Mouse (Mus musculus) B cell, adult 2 months (primary cell): ENCODE results near the gene Mob4.
"Not testable (repeated sequence)": the region's sequence is repeated elsewhere in the genome, so short reads cannot be mapped to it uniquely, and the experiment has no call there.

ENCODE experiments used
- DNase-seq, 2 experiments: peaks; one replicate each; pipeline ENCODE4 v3.0.0; 2022

The Mob4 gene

DNA sequence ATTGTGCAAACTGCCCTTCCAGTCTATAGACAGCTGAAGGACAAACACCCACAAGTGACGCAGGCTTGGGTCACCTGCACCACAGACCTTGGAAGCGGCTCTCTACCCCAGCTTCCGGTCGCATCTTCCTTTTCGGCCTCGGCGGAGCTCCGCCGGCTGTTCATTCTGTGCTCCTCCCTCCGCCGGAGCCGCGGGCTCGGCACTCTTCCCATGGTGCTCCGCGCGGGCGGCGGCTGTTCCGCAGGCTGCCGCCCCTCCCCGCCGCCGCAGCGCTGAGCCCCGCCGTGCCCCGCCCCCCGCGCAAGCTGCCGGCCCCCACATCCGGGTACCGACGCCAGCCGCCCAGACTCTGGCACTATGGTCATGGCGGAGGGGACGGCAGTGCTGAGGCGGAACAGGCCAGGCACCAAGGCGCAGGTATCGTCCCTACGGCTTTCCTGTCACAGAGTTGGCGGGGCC lies at the start of gene Mob4:
Mob4 (plus strand) TSS at position 289 of the 459 bp plus-strand sequence.
- DNase-seq, result peak; percentile 93 to 94

DNA sequence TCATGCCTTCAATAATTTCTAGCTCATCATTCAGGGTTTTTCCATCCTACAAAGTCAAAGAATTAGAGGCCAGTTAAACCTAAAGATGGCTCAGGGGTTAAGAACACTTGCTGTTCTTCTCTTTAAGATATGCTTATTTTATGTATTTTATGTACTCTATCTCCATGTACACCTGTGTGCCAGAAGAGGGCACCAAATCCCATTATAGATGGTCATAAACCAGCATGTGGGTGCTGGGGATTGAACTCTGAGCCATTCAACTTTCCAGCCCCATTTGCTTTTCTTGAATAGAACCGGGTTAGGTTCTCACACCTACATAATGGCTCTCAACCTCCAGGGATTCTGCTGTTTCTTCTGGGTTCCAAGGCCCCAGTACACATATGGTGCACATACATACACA lies 48.9 kb upstream of the Mob4 start:
- peak; percentile 14 to 33 for DNase-seq

DNA sequence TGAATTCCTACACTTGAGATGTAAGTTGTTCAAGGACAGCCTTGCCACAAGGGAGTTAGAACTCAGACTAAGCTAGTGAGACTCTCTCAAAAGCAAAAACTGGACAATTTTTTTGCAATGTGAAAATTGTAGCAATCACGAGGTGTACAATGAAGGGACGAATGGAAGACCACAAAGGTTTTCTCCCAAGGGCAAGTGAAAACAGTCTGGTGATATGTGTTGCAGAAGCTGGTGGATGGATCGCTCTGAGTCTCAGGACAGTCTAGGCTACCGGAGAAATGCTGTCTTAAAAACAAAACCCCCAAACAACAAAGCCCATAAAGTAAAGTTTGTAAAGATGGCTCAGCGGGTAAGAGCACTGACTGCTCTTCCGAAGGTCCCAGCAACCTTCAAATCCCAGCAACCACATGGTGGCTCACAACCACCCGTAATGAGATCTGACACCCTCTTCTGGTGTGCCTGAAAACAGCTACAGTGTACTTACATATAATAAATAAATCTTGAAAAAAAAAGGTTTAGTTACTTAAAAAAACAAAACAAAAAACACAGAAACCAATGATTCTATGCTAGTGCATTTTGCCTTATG lies 45.2 kb upstream of the Mob4 start:
- no peak for DNase-seq

DNA sequence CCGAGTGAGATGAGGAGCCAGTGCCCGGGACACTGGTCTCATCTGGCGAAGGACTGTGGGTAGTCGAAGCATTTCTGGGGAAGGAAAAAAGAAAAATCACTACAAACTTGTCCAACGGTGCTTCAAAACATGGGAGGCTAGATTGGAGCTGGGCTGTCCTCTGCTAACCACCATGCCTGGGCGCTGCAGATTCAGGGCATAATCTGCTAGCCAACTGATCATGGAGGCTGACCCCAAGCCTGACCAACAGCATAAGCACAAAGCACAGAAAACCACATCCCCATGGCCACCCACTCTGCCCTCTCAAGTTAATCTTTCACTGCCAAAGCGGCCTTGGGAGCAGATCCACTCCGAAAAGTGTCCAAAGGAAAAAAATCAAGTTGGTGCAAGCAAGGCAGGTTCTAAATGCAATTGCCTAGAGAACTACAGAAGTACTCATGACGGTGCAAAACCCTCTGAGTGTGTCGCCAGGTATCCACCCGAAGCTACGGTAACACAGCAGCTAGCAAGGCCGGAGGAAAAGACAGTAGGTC lies 44.1 kb upstream of the Mob4 start:
- no peak for DNase-seq

DNA sequence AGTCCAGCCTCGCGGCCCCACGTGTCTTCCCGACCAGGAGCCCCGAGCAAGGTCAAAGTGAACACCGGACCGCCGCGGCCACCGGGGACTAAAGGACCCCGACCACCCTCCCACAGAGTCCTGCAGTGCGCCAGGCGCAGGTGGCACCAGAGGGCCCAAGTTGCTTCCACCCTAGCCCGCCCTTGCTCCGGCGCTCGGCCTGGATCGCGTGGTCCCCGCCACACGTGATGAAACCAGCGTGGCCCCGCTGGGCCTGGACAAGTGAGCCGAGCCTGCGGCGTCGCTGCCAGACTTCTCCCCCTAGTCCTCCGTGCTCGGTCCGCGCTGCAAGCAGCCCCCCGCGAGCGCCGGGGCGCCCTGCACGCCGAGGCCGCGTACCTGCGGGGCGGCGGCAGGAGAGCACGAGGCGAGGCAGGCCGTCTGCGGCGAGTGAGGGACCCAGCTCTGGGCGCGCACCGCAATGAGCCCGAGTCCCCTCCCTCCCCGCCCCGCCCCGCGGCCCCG lies 43.6 kb upstream of the Mob4 start:
- peak in 1 of 2 experiments; percentile 73 for DNase-seq

DNA sequence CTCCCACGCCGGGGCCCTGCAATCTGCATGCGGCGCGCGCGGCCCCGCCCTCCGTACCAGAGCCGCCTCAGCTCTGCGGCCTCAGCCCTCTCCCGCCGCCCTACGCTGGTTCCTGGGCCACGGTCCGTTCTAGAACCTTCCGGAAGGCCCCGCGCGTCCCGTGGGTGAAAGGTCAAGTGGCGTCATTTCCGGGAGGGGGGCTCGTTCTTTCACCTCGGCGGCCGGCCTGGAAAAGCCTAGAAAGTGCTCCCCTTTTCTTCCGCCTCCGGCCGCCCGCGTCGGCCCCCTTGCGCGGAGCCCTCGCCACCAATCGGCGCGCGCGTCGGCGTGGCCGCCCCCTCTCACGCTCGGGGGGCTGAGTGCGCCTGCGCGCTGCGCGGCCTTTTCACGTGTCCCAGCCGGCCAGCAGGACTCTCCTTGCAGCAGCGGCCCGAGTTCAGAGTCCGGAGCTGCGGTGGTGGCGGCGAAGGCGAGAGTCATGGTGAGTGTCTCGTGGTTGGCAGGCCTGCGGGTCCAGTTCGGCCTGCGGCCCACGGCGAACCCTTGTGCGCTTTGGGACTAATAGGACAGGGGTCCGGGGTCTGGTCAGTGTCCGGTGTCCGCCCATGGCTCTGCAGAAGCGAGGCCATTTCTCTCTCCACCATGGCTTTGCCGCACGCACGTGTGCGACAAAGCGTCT lies 43.0 kb upstream of the Mob4 start, which contains the start of the genes Hspe1 and Hspd1:
Hspe1 (plus strand) TSS at position 201 of the 679 bp plus-strand sequence.
Hspd1 (minus strand) TSS at position 312 of the 679 bp plus-strand sequence.
- DNase-seq, result peak; percentile 98

DNA sequence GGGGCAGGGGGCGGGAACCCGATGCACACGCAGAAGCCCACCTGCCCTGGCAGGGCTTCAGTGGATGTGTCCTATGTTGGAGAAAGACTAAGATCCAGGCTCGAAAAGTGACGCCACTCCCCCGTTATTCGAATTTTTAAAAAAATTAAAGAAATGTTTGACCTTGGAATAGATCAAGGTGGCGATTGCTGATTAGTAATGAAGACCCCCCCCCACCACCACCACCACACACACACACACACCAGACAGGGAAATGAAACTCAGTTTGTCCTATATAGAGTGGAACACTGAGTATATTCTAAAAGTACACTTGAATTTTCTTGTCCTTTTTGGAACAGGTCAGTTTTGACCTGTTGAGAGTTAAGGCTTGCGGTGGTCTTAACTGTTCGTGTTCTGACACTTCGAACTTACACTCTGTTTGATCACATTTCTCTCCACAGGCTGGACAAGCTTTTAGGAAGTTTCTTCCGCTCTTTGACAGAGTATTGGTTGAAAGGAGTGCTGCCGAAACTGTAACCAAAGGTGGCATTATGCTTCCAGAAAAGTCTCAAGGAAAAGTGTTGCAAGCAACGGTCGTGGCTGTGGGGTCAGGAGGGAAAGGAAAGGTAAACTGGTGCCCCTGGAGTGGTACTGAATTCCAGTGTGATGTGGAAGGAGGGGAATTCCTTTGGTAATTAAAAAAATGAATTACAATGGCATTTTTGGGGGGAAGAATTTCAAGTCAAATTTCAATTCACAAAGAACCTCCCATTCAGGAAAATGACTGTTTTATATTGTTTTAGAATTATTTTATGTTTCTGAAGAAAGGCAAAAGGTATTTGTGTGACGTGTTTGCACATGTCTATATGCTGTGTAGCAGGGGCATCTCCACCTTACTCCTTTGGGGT lies 42.2 kb upstream of the Mob4 start:
- peak in 1 of 2 experiments; percentile 9 for DNase-seq

DNA sequence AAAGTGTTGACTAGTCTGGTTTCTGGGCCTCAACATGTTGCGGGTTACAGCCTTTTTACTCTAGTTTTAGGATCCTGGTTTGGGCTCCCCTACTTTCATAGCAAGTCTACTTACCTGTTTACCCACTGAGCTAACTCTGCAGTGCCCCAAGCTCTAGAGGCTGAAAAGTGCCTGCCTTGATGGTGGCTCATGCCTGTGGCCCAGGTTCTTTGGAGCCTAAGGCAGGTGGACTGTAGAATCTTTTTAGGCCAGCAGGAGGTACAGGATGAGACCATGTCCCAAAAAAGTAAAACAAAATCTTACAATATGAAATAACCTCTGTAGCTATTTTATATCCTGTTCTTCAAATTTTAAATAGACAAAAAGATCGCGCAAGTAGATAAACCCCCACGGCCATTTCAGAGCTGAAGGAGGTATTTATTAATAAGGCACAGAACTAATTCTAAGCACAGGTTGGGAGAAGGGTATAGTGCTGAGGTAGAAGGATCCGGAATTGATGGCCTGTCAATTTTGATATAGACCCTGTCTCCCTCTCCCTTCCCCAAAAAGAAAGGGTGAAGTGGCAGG lies 41.5 kb upstream of the Mob4 start:
- DNase-seq, result no peak

DNA sequence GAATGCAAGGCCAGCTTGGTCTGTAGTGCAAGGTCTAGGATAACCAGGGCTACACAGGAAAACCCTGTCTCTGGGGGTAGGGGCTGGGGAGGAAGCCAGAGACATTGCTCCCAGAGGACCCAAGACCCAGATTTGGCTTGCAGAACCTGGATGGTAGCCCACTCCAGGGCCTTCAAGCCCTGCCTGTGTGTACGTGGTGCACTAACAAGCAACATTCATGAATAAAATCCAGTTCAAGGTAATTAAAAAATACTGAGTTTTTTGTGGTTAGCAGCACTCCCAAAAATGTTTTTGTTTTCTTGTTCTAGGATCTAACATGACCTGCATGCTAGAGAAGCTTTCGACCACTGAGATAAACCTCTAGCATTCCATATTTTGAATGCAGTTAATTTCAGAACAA lies 39.0 kb upstream of the Mob4 start:
- DNase-seq, result no peak

DNA sequence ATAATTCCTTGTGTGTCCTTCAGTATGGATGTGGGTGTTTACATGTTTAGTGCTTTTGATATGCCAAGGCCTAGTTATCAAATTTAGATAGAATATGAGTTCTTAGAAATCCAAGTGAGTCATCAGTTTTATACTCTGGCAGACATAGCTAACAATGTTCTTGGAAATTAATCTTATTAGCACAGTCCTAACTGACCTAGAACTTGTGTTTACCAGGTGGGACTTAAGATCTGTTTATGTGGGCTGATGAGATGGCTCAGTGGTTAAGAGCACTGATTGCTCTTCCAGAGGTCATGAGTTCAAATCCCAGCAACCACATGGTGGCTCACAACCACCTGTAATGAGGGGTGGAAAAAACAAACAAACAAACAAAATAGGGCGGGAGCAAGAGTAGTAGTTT lies 38.6 kb upstream of the Mob4 start:
- DNase-seq, result no peak

DNA sequence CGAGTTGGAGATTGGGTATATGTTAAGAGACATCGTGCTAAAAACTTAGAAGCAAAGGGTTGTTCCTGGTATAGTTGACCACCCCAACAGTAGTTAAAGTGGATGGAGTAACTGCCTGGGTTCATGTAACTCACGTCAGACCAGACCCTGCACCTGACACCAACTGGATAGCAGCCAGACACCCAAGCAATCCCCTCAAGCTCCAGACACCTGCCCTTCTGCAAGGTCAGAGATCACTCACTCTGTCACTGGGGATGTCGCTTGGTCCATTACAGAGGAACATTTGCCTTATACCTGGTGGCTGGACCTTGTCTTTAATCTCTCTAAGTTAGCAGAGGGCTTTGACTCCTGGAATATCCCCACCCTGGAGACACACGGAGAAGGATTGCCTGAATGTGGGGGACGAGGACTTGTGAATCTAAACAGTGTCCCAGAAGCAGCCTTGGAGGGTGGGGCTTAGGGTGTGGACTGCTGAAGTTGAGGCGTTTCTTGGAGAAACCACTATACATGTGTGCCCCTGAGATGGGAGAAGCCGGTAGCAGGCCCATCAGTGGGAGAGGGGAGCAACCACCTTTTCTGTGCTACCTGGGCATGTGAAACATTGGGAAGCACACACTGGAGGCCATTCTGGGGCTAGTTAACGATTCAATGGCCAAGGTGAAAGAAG lies 24.0 kb upstream of the Mob4 start:
- DNase-seq, result no peak

DNA sequence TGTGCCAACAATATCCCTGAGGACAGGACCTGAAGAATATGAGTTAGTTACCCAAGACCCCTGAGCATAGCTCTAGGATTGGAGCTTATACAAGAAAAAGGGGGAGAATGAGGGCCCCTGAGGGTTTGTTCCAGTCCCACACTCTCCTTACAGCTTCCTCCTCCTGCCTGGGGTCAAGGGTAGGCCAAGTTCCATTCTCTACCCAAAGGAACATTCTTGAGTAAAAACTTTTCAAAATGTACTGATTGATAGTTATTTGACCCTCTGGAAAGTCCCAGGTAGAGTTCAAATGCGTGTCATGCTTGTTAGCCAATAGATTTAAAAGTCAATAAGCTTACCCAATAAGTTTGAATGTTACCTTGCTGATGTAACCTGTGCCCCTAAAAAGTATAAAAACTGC lies 23.4 kb upstream of the Mob4 start:
- no peak for DNase-seq

DNA sequence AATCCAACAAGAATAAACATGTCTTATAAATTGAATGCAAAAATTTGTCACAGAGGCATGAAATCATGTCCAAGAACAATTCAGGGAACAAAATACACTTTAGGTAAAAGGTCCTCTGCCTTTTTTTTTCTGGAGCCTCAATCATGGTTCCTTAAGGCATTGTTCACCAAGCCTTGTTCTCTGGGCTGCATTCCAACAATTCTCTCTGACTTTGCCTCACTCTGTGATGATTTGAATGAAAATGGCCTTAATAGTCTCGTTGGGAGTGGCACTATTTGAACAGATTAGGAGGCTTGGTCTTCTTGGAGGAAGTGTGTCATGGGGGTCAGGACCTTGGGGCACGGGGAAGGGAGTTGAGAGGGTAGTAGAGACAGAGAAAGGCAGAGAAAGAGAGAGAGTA lies 22.6 kb upstream of the Mob4 start:
- no peak for DNase-seq

DNA sequence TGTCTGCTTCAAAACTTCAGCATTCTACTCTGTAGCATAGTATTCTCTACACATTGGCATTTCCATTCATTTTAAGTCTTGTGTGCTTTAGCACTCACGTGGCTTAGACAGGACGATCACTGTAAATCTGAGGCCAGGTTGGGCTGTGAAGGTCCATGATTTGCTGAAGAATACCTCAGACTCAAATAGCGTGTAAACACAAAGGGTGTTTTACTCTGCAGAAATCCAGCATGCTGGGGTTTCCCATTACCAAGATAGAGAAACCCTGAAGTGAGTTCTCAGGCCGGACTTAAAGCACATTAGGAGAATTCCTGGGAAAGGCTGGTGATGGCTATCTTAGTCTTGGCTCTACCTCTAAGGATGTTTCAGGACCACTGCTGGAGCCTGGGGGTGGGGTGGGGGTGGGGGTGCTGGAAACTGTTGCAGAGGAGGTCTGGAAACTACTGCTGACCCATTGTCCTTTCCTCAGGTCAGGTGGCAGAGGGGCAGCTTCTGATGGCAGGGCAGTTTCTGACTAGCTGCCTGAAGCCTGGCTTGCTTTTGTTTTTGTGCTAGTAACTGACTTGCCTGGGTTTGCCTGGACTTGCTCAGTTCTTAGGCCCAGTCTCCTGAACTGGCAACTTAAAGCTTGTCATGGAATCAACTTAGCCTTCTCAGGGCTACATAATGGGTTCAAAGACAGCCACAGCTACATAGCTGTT lies 21.8 kb upstream of the Mob4 start:
- no peak for DNase-seq

DNA sequence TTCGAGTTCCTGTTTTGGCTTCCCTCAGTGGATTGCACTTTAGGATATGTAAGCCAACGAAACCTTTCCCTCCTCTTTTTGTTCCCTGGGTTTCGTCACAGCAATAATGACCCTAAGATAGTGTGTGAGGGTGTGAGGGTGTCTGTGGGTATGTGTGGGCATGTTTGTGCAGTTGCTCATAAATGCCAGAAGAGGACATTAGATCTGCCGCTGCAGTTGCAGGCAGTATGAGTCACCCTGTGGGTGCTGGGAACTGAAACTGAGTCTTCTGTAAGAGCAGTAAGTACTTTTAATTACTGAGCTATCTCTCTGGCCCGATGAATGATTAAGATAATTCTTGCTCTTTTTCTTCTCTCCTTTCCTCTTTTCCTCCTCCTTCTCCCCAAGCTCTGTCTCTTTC lies 8.0 kb upstream of the Mob4 start:
- DNase-seq, result no peak

DNA sequence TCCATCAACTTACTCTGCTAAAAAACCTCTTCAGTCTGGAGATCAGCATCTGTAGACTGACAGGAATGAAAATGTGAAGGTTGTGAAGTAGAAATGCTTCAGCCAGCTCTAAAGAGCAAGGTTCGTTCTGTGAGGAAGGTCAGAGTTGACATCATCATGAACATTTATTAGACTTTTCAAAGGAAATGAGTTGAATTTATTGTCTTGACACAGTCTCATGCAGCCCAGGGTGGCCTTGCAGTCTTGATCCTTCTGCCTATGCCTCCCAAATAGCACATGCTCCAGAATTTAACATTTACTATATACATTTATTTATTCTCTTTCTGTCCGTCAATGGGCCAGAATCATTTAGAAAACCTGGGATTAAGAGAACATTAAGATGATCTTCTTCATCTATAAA lies 7.5 kb upstream of the Mob4 start:
- DNase-seq, result no peak

DNA sequence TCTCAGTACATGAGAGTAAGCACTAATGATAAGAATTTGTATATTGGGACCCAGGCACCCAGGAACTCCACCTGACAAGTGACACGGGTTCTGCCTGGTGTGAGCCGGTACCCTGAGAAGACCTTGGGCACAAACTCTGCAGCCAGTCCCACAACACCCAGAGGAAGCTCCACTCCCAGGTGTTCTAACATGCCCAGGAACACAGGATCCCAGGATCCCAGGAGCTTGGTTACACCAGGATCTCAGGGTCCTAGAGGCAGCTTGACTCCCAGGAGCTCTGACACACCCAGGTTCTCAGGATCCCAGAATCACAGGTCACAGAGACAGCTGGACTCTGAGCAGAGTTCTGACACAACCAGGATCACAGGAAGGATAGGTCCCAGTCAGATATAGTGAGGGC lies 6.9 kb upstream of the Mob4 start:
- not testable (repeated sequence) for DNase-seq

DNA sequence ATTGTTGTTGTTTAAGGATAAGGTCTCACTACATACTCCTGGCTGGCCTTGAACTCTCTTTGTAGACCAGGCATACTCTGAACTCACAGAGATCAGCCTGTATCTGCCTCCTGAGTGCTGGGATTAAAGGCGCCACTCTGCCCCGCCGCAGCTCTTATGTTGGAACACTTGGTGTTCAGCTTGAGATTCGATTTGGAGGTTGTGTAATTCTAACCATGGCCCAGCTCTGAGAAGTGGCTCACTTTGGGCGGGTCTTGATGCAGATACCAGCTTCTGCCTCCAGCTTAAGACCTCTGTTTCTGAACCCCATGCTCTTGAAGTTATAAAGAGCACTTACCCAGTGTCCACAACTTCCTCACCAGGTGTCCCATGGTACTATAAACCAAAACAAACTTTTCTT lies 1.3 kb upstream of the Mob4 start:
- no peak for DNase-seq

DNA sequence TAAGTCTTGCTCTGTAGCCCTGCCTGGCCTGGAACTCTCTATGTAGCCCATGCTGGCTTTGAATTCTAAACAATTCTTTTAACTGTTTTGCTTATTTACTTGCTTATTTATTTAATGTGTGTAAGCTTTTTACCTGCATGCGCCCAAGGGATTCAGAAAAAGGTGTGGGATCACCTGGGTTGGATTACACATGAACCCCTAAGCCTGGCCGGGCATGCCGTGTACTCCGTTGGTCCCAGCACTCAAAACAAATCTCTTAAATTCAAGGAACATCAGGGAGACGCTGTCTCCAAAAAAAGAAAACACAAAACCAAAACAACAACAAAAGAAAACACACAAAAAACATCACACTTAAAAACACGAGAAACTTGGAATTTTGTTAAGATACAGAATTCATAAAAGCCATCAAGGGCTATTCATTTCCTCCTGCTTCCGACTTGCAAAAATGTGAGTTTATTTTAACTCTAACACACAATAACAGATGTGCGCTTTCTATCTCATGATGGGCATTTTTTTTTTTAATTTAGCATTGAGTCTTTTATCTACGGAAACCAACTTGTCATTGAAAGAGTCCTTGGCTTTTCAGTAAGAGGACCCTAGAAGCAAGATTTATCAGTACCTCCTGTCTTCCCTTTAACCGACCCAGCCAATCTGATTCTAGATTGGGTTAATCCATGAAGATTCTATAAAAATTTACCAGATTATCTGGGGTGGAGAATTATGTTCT lies 678 bp upstream of the Mob4 start:
- DNase-seq, result no peak

DNA sequence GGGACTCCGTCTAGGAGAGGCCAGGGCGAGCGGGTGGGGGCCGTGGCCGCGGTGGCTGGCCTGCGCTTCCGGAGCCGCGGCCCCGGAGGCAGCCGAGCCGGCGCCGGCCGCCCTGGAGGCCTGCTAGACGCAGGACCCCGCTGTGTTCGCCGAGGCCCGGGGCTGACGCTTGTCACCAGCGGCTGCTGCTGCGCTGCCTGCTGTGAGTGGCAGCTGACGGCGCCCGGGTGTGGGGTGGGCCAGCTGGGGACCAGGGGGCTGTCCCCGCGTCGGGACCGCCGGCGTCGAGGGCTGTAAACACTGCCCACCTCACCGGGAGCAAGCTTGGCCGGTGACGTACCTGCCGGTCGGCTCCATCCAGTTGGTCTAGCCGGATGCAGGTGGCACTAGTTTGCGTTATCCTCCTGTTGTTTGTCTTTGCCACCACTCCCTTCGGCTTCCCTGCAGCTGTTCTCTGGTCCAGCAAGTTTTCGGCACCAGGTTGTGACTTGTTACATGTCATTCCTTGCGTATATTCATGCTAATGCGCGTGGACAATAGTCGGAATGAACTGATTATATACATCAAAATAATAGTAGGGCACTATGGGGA lies 488 bp downstream of the Mob4 start:
- peak; percentile 81 for DNase-seq
